Mouse (Mus musculus): Measurements from ENCODE around the gene Sdhb. TPM values are rescaled to one million over a fixed set of nuclear protein-coding genes. Genes with fewer than 3 reads are reported as not detected.
A peak's percentile ranks its signal among the peaks of the same experiment; 100 is the strongest.

Gene Sdhb
- total RNA-seq, 1 experiment from 2014 or later, result 699 TPM

DNA sequence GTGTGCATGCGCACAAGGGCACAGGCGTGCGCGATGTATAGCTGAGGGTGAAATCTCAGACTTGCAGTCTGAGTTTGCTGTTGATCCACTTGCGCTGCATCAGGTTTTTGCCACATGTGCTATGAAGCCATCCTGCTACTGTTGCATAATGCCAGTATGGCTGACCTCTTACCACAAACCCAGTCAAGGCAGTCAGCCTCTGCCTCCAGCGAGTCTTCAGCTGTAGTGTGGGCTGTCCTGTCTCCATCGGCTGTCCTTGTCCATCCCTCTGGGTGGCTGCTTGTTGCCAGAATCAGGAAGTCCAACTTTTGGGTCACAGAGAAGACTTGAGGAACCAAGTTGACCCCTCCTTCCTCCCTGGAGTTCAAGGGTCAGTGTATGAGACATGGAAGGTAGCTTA, 14.4 kb downstream of the Sdhb start:
- peak; percentile 57 for DNase-seq

DNA sequence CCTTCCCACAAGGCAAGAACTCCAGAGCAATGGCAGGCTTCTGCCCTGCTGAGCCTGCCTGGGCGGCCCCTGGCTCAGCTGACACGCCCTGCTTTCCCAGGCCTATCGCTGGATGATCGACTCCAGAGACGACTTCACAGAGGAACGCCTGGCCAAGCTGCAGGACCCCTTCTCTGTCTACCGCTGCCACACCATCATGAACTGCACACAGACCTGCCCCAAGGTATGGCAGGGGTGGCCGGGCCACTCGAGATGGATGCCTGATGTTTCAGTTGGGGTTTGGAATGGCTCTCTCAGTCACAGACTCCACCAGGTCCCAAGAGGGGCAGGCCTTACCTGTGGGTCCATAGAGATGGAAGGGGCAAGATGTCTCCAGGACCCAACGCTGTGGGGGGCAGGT, 16.3 kb downstream of the Sdhb start:
- DNase-seq, result no peak

DNA sequence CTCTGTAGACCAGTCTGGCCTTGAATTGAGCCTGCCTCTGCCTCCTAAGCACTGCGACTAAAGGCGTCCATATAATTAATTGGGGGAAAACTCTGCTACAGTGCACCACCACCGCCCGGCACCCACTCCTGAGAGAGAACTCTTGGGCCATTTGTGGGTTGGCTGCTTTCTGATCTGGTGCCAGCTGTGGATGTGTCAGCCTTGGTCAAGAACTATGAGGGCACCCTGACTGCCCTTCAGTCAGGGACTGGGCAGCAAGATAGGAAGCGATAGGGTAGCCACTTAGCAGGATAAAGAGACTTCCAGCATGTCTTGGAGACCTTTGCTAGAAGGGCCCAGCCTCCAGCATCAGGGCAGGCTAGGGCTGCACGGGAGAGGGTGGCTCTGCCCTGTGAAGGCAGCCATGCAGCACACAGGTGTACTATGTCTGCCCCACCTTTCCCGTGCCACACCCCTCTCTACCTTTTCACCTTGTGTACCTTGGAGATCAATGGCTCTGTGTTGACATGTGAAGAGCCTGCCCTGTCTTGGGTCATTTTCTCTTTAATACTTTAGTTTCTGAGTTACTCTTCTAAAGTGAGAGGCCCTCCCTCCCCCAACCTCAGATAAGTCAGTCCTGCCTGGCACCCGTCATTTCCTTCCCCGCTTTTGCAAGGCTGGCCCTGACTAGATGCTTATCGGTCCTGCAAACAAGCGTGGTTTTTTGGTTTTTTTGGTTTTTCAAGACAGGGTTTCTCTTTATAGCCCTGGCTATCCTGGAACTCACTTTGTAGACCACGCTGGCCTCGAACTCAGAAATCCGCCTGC, 17.1 kb downstream of the Sdhb start:
- peak; percentile 81 for DNase-seq

DNA sequence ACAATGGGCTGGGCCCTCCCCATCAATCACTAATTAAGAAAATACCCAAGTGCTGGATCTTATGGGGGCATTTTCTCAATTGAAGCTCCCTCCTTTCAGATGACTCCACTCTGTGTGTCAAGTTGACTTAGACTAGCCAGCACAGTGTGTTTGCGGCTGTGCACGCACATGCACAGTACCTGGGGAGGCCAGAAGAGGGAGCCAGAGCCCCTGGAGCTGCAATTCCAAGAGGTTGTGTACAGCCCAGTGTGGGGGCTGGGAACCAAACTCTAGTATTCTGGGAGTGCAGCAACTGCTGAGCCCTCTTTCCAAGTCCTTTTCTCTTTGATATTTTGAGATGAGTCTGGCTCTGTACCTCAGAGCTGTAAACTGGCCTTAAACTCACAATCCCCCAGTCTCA, 20.6 kb downstream of the Sdhb start:
- no peak for DNase-seq

DNA sequence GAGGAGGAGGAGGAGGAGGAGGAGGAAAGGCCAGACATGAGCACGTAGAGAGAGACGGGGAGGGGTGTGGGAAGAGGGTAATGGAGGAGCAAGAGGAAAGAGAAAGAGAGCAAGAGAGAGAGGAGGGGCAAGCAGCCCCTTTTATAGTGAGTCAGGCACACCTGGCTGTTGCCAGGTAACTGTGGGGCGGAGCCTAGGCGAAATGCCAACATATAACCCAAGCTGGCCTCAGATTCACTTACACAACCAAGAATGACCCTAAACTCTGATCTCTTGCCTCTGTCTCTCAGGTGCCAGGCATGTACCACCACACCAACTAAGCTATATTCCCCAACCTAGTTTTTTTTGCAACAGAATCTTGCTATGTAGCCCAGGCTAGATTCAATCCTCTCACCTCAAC, 21.8 kb downstream of the Sdhb start:
- DNase-seq, result no peak

DNA sequence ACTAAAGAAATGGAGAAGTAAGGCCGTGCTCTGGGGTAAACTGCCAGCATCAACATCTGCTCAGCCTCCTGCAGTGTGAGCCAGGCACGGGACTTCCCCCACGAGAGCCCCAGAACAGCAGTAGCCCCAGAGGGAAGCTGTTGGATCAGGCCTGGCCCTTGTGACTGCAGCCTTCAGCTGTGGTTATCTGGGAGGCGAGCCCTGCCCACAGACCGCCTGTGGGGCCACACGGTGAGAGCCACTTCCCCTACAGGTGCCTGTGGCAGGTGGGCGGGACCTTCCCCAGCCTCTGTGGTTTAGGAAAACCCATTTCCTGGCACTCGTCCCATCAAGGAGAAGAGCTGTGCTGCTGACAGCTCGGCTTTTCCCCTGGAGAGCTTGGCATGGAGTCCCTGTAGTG, 22.4 kb downstream of the Sdhb start:
- peak; percentile 67 for DNase-seq

DNA sequence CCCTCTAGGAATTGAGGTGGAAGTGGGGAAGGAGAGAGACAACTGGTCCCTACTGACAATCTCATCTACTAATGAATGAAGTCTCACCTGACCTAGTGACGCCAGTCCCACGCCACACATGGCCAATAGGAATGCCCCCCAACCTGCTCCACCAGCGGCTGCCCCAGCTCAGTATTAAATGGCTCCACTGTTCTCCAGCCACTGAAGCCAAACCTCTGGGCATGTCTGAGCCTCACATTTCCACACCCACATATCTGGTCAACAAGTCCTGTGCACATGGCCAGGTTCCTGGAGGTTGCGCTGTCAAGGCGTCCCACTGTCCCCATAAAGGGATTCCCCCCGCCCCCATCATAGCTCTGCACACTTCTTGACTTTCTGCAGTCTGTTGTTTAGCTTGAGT, 23.5 kb downstream of the Sdhb start:
- DNase-seq, result no peak

DNA sequence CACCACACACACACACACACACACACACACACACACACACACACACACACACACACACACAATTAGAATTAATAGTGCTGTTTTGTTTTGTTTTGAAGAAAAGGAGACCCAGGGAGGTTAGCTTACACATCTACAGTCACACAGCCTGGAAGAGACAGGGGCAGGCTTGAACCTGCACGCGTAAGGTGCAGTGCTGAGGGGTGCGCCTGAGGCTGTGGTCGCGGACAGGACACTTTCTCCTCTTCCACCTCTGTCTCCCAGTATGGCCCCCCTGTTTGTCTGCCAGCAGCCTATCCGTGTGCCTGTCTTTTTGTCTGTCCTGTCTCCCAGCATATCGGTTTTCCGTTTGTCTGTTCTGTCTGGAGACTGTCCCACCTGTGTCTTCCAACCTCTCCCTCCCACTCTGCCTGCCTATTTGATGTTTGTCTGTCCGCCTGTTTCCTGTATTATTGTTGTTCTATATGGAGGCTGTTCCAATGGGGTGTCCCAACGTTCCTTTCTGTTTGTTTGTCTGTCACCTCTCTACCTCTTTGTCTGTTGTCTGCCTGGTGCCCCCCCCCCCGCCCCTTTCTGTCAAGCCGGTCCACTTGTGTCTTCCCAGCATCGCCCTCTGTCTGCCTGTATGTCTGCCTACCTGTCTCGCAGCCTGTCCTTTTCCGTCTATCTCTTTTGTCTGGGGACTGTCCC, 25.2 kb downstream of the Sdhb start:
- DNase-seq, result no peak

DNA sequence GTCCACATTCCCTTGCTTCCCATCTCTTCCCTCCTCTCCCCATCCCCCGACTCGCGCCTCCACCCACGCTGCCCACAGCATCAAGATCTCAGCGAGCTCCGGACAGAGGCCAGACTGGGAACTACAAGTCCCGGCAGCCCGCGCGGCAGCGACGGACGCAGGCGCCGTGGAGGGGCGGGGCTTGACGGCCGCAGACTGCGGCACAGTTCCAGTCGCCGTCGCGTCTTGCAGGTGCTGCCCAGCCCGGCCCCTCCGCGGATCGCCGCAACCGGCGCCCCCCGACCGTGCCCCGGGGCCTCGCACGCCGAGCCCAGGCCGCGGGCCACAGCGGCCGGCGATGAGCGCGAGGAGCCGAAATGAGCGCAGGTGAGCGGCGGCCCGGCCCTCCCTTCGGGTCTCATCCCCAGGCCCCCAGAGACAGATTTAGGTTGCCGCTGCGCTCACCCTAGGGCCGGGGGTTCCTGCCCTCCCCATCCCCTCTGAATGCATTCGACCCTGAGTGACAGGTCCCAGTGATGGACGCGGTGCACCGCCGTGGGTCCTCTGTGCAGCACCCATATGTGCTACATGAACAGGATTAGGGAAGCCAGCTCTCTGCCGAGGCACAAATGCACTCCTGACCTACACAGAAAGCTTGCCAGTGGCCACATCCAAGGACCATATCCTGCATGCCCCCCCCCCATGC, 25.9 kb downstream of the Sdhb start, which contains the start of gene Atp13a2:
Gene Atp13a2, plus strand, starts transcription at position 163 of the 685 bp plus-strand sequence.
- DNase-seq, result peak; percentile 94

DNA sequence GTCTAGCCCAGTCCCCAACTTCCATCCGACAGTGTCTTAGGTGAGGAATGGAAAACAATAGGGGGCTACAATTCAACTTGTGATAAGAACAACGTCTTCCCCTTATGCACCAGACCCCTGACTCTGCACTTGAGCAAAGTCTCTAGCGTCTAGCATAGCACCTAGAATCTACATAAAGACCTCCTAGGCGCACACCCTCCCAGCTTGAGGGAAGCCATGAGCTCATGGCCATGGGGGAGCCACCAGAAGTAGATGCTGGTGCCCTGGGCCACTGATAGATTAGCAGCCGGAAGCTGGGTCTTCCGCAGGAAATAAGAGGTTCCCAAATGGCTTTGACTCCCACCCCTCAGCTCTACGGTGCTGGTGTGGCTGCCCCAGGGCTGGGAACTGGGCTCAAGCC, 26.5 kb downstream of the Sdhb start:
- no peak for DNase-seq

DNA sequence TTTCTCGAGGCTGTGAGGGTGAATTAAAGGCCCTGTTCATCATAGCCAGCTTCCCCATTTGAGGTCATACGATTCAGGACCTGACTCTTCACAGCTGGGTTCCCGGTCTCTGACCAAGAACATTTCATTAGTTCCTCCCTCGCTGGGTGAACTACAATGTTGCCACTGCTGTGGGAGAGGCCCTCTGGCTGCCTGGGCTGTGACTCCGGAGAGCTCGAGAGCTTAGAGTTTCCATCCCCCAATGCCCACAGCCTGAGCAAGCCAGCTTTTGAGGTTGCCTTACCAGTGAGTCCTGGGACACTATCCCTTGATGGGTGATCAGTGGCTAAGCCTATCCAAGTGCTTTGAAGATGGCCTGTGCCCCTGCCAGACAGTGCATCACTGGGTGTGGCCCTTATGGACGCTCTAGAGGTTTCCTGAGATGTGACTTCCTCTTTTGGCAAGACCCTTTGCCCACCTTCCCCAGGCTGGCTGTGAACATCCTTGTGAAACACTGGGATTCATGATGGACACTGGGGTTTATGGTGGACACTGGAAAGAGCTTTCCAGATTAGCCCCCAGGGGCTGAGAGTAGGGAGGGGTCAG, 27.8 kb downstream of the Sdhb start:
- no peak for DNase-seq

DNA sequence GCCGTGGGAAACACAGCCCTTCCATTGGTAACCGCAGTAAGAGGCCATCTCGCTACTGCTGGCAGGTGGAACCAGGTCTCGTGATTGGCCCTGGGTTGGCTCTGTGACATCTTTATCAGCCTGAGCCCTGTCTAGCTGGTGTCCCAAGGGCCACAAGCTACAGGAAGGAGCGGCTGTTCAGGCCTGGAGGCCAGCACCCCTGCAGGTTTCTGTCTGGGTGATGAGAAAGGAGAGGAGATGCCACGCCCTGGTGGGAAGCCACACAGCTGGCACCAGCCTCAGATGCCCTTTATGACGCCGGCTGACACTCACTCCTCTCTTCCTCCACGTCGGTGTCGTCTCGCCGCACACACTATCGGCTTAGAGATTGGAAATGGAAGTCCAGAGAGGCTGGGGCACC, 28.4 kb downstream of the Sdhb start:
- no peak for DNase-seq

DNA sequence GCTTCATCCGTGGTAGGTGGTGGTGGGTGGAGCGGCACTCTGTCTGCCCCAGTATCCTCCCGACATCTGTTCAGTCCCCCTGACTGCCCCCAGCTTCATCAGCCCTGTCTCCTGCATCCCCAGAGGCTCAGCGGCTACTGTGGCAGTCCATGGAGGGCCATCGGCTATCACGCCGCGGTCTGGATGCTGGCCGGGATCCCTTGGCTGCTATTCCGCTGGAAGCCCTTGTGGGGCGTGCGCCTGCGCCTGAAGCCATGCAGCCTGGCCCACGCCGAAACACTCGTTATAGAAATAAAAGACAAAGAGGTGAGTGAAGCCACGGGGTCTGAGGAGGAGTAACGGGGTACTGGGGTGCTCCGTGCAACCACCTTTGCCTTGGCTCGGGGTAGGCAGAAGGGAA, 31.2 kb downstream of the Sdhb start:
- no peak for DNase-seq

DNA sequence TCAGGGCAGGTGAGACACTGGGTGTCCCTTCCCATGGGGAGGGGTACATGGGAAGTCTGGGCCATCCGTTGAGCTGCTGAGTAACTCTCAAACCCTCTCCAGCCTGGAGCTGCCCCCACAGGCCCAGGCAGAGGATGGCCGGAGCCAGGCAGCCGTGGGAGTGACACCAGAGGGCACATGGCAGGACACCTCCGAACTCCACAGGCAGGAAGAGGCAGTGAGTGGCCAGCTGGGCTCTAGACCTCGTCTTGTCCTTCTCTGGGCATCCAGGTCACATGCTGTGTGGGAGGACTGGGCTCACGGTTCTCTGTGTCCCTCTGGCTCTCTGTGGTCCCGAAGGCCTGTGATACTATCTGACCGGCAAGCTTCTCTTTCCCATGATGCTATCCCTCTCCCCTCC, 32.8 kb downstream of the Sdhb start:
- no peak for DNase-seq

DNA sequence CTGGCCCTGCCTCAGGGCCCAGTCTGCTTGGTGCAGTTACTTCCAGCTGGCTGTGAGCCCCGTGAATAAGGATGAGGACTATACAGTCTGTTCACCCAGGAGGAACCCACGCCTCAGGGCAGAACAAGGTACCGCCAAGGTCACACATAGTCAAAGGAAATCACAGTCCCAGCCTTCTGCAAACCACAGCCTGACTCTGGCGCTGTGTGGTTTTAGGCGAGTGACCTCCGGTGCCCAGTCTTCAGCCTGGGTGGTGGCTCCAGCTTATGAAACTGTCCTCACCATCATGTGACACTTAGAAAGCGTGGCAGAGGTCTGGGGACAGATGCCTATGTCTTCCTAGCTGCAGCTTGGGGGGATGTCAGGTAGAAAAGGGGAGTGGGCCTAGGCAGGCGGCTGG, 34.8 kb downstream of the Sdhb start:
- no peak for DNase-seq

DNA sequence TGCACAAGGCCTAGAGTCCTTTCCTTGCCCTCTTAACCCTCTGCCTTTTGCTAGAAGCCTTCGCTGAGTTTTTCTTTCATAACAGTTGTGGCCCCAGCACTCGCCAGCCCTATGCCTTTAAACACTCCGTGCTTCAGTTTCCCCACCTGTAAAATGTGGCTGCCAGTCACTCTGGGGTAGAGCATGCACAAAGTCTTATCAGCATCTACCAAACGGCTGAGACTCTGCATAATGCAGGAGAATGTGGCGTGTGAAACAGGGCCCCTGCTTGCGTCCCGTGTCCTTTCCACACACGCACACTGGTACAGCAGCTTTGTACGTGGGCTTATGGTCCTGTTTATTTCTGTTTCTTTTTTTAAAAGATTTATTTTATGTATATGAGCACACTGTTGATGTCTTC, 35.8 kb downstream of the Sdhb start:
- DNase-seq, result no peak

DNA sequence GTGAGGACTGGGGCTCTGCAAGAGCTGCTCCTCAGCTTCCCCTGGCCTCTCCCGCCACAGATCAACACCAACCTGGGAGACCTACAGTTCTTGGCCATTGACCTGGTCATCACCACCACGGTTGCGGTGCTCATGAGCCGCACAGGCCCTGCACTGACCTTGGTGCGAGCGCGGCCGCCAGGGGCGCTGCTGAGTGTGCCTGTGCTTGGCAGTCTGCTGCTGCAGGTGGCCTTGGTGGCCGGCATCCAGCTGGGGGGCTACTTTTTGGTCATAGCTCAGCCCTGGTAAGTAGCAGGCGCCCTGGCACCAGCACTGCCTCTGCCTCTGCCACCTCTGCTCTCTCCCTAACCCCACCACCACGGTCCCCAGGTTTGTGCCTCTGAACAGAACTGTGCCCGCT, 45.0 kb downstream of the Sdhb start:
- peak; percentile 91 for DNase-seq

DNA sequence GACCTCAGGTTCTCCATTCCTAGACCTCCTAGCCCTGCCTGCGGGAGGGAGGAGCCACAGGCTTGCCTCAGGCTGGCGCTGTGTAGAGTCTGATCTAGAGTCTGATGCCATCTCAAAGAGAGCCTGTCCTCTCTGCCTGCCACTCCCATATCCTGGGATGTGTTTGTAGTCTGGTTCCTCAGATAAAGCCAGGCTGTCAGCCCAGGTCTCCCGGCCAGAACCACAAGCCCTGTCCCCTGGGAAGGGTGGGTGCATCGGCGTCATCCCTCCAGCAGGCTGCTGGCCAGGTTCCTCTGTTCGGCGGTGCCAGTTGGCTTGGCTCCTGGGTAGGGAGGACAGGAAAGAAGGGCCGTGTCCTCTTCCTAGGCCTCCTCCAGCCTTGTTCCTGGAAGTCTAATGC, 47.0 kb downstream of the Sdhb start:
- peak; percentile 80 for DNase-seq

DNA sequence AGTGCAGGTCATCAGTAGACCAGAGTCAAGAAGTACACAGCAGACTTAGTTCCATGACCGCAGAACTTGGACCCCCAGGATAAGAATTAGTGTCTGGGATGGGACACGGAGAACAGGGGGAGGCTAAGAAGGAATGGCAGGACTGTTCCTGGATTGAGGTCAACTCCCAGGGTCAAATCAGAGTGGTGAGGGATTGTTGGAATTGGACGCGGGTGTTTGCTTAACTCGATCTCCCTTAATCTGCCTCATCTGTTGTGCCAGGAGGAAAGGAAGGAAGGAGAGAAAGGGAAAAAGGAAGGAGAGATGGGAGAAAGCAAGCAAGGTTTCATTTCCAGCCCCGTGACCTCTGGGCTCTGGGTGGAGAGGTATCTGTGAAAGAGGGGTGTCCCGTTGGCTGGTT, 49.1 kb downstream of the Sdhb start, which contains the start of gene Mfap2:
Gene Mfap2, plus strand, starts transcription at position 301 of the 400 bp plus-strand sequence.
- no peak for DNase-seq

DNA sequence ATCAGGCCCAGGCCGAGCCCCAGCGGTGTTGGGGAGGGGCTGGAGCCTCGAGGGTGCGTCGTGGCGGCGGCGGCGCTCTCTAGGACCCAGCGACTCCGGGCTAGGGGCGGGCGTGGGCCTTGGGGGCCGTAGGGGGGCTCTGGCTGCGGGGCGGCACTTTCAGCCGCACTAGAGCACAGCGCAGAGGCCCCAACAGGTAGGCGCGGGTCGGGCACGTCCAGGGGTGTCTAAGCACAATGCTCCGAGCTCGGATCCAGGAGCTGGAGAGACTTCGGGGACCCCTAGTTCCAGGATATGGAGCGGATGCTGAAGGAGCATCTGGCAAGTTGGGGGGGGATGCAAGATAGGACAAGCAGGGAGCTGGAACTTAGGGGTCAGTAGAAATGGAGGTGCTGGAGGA, 49.5 kb downstream of the Sdhb start:
- DNase-seq, result no peak

DNA sequence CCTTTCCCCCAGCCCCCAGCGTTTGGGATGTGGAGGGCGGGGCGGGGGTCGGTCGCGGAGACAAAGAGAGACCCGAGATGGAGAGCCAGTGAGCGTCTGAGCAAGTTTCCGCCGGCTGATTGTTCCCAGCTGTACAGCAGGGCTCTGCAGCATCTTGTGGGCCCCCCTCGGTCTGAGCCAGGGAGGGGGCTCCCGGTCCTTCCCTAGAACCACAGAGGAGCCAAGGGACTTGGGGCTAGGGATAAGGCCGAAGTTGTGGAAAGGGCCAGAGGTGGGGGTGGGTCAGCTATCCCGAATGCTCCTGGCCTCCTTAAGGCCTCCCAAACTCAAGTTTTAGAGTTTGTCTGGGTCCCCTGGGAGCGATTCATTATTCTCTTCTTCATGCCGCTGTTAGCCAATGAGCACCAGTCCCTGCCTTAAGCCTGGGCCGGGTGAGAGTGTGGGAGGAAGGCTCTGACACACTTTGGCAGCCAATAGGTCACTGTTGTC, 50.0 kb downstream of the Sdhb start:
- peak; percentile 33 for DNase-seq

DNA sequence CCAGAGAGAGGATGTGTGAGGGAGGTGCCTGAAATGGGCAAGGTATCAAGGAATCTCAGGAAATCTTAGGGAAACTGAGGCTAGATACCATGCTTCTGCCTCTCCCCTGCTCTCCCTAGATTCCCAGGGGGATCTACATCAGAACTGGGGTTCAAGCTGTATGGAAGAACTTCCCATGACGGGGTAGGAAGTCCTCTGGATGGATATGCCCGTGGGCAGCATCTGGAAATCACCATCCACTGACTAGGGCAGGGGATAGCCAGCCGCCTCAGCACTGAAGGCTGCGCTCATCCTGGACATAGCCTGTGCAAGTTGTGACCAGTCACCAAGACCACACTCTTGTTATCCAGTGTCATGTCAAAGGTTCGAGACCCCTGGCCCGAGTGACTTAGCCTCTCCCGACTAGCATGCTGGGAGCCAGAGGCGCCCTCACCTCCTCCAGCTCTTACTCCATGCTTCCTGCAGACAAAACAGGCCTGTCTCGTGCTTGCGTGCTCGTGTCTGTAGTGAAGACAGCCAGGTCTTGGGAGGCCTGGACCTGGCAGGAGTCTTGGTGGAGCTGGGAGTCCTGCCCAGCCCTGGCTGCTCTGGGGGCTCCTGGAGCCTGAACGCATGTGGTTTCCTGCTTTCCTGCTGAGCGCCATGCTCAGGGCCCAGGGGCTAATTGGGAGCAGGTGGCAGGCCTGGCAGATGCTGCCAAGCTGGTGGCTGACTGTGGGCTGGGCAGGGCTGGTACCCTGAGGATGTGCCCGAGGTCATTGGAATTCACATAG, 50.7 kb downstream of the Sdhb start:
- peak; percentile 44 for DNase-seq

All from adrenal gland, postnatal 14 days (tissue).